Mouse (Mus musculus) lung, embryonic 14.5 days (tissue): ENCODE results near the gene Rasl11a. TPM values are rescaled to one million over a fixed set of nuclear protein-coding genes. Genes with fewer than 3 reads are reported as not detected.

Source experiments
- ATAC-seq: fragments of 200-750 bp; cut with Nextera tagmentation; 2 replicates; pipeline ENCODE4 v1.8.0; 2017; ENCODE audit warnings: mild to moderate bottlenecking, moderate TSS enrichment, moderate library complexity; ENCODE audit not compliant: insufficient read depth
- DNase-seq: peaks from one replicate; pipeline ENCODE4 v3.0.0-alpha.2; 2015
- H3K27ac ChIP-seq: fragments of 300-500 bp; sonication (generic); 2 replicates; pipeline ENCODE4 v1.5.1; 2014; ENCODE audit warnings: low read depth, mild to moderate bottlenecking, moderate library complexity
- H3K27me3 ChIP-seq: fragments of 300-500 bp; sonication (generic); 2 replicates; pipeline ENCODE4 v1.6.1; 2014; ENCODE audit warnings: low read length, control low read depth; ENCODE audit not compliant: insufficient read depth
- H3K36me3 ChIP-seq: fragments of 300-500 bp; sonication (generic); 2 replicates; pipeline ENCODE4 v1.6.1; 2014; ENCODE audit warnings: control low read depth; ENCODE audit not compliant: insufficient read depth
- H3K4me1 ChIP-seq: fragments of 300-500 bp; sonication (generic); 2 replicates; pipeline ENCODE4 v1.6.1; 2014; ENCODE audit warnings: antibody characterized with exemption, control low read depth; ENCODE audit not compliant: insufficient read depth
- H3K4me2 ChIP-seq: fragments of 300-500 bp; sonication (generic); 2 replicates; pipeline ENCODE4 v1.6.1; 2014; ENCODE audit warnings: mild to moderate bottlenecking
- H3K4me3 ChIP-seq: fragments of 300-500 bp; sonication (generic); 2 replicates; pipeline ENCODE4 v1.5.1; 2014; ENCODE audit warnings: low read depth, low read length
- H3K9ac ChIP-seq: fragments of 300-500 bp; sonication (generic); 2 replicates; pipeline ENCODE4 v1.6.1; 2014
- H3K9me3 ChIP-seq: fragments of 300-500 bp; sonication (generic); 2 replicates; pipeline ENCODE4 v1.6.1; 2016; ENCODE audit warnings: low read depth, low read length, control low read depth
- CTCF ChIP-seq: IDR thresholded peaks from 2 replicates; pipeline ENCODE4 v1.5.1; 2016; ENCODE audit warnings: antibody characterized with exemption, low read depth
- WGBS: fragments of 180-500 bp; shearing (Covaris S2); extraction: QIAGEN DNeasy Blood & Tissue Kit; methylation state at CpG from one replicate; pipeline ENCODE4 v1.1.7; 2014; 5-methylcytosine and 5-hydroxymethylcytosine counted together
- polyA plus RNA-seq: library from polyadenylated mRNA; unstranded; fragments of >200 nt; fragmentation: Nextera tagmentation; extraction: Ambion mirVana; gene quantifications from 2 replicates; pipeline ENCODE4 v1.2.1, GENCODE M21; 2014

The Rasl11a gene
- polyA plus RNA-seq: 18.6 and 20.4 TPM in 2 replicates

DNA sequence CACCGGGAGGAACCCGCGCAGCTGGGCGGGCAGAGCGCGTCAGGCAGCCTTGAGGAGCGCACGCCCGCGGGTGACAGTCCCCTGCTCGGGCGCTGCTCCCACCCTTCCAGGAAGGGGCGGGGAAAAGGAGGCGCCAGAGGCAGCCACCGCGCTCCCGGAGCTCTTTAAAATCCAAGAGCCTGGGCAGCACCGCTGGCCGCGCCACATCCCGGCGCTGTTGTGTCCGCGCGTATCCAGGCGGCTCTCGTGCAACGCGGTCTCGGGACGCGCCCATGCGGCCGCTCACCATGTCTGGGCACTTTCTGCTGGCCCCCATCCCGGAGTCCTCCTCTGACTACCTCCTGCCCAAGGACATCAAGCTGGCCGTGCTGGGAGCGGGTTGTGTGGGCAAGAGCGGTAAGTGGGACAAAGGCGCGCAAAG, at the start of gene Rasl11a:
TSS of gene Rasl11a (plus strand) at position 127 of the 421 bp plus-strand sequence.
- H3K4me2 ChIP-seq: peak within 1 kb of the TSS; percentile 97
- whole genome bisulfite sequencing: under 1% methylated on average over 39 of the region's 40 CpGs

DNA sequence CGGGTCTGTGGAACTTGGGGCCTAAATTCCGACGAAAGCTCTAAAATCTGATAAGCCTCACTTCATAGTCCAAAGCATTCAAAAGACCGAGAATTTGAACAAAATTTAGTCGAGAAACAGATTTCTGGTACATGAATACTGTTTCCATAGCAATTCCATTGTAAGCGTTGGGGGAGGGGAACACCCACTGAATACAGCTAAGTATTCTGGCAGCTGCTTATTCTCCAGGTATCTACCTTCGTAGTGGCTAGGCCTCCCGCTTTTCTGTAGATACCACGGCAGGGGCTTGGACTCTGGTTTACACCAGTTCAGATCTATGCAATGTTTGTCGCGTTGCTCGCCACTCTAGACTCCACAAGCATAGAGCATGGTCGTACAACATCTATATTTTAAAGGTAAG, 49.1 kb upstream of the Rasl11a start:
- H3K4me1 ChIP-seq: peaks cover 11% of the 10 kb centered on the region
- no peaks in the 10 kb centered on the region for H3K36me3 ChIP-seq
- DNase-seq (no peak), ATAC-seq (no peak)
- H3K27me3 ChIP-seq: no peaks in the 10 kb centered on the region
- no peak overlapping the region for H3K9ac ChIP-seq
- no peak overlapping the region for H3K4me3 ChIP-seq
- no peak overlapping the region for H3K27ac ChIP-seq
- H3K9me3 ChIP-seq: no peaks in the 10 kb centered on the region
- 78% methylated on average over 13 of the region's 13 CpGs for WGBS
- no peak for TF ChIP-seq CTCF
- no peak overlapping the region for H3K4me2 ChIP-seq

More for the DNA sequence above, at the start of gene Rasl11a:
- TF ChIP-seq CTCF: peak; percentile 32; the same call in 1 of the 2 replicates
- Histone ChIP-seq H3K9ac (peak within 1 kb of the TSS; percentile 69), H3K27ac (peak within 1 kb of the TSS; percentile 46; the same call in 1 of the 2 replicates), H3K9me3 (no peaks in the 10 kb centered on the region), H3K4me3 (peak within 1 kb of the TSS; percentile 71), H3K4me1 (peaks cover 8% of the 10 kb centered on the region; the same call in 1 of the 2 replicates), H3K27me3 (no peaks in the 10 kb centered on the region; the same call in 1 of the 2 replicates), H3K36me3 (0 out of 2 replicates have a peak, but pooled peaks cover 8% of the 10 kb centered on the region)
- ATAC-seq: peak; percentile 93
- DNase-seq: peak; percentile 95

DNA sequence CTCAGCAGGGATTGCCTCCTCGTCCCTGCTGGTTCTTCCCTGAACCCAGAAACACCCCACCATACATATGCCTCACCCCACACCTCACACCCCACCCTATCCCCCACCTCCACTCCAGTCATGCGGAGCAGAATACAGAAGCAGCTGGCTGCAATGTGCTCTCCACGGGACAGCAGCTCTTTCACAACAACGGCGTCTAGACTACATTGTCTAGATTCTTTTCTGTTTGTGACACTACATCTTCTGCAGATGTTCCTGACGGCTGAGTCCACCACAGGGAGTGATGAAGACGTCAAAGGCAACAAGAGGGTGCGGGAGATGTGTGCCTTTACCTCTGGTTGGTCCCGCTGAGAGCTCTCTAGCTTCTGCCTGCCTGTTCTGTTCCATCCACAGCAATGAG, 46.8 kb upstream of the Rasl11a start:
- 37% methylated on average over 9 of the region's 9 CpGs for WGBS
- Histone ChIP-seq H3K4me3 (no peak overlapping the region), H3K9me3 (no peaks in the 10 kb centered on the region; the same call in 1 of the 2 replicates), H3K4me2 (no peak overlapping the region), H3K27me3 (no peaks in the 10 kb centered on the region), H3K36me3 (no peaks in the 10 kb centered on the region), H3K9ac (no peak overlapping the region), H3K4me1 (peaks cover 4% of the 10 kb centered on the region; the same call in 1 of the 2 replicates), H3K27ac (no peak overlapping the region)
- DNase-seq: no peak
- no peak for TF ChIP-seq CTCF
- no peak for ATAC-seq

DNA sequence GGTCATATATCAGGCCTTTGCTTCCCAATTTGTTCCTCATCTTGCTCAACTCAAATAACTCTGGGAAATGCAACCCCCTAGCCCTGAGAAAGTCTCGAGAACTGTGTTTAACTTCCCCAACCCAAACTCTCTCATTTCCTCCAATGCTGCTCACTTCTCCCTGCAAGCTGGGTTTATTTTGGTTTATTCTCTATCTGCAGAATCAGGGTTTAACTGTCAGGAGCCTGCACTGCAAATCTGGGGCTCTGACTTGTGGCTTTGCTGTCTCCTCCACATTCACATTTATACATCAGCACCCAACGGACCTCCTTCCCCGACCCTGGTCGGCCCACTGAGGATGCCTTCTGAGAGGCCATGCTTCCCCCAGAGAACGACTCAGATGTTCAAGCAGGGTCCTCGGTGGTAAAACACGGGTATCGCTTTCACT, 38.9 kb upstream of the Rasl11a start:
- Histone ChIP-seq H3K4me3 (no peak overlapping the region), H3K9me3 (no peaks in the 10 kb centered on the region; the same call in 1 of the 2 replicates), H3K36me3 (no peaks in the 10 kb centered on the region), H3K4me1 (no peaks in the 10 kb centered on the region), H3K27me3 (no peaks in the 10 kb centered on the region), H3K27ac (no peak overlapping the region), H3K4me2 (no peak overlapping the region), H3K9ac (no peak overlapping the region)
- WGBS: 59% methylated on average over 8 of the region's 8 CpGs
- DNase-seq (no peak), ATAC-seq (no peak)
- no peak for TF ChIP-seq CTCF

DNA sequence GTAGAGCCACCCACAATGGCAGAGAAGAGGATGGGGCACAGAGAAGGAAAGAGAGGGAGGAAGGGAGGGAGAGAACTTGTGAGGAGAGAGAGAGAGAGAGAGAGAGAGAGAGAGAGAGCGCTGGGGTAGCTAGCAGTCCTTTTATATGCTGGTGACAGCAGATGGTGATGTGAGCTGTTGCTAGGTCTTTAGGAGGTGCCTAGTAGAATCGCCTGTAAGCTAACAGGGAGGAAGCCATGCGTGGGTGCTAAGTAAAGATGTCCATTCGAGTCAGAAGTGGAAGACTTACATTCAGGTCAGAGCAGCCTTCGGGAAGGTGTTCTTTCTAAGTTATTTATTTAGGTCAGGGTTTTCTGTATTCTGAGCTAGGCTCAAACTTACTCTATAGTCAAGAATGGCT, 34.9 kb upstream of the Rasl11a start:
- no peaks in the 10 kb centered on the region for H3K36me3 ChIP-seq
- H3K27me3 ChIP-seq: no peaks in the 10 kb centered on the region
- no peaks in the 10 kb centered on the region for H3K4me1 ChIP-seq
- WGBS: 65% methylated on average over 5 of the region's 5 CpGs
- no peak overlapping the region for H3K9ac ChIP-seq
- no peak overlapping the region for H3K4me3 ChIP-seq
- no peak for ATAC-seq
- H3K27ac ChIP-seq: no peak overlapping the region
- no peak for TF ChIP-seq CTCF
- H3K4me2 ChIP-seq: no peak overlapping the region
- H3K9me3 ChIP-seq: no peaks in the 10 kb centered on the region
- no peak for DNase-seq

DNA sequence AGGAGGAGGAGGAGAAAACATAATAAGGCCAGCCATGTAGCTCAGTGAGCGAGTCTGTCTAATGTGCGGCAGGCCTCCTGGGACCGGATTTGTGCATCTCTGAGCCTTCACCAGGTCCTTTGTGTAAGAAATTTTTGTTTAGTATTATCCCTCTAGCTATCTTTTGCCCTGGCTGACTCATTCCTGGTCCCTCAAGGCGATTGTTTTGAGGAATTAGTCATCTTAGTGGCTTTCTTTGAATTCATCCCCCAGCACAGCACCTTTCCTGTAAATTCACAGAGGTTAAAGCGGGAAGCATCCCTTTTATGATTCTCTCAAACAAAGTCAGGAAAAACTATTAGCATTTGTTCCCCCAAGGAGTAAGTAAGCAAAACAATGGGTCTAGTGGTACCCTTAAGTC, 32.0 kb upstream of the Rasl11a start:
- no peak for DNase-seq
- H3K9me3 ChIP-seq: no peaks in the 10 kb centered on the region

DNA sequence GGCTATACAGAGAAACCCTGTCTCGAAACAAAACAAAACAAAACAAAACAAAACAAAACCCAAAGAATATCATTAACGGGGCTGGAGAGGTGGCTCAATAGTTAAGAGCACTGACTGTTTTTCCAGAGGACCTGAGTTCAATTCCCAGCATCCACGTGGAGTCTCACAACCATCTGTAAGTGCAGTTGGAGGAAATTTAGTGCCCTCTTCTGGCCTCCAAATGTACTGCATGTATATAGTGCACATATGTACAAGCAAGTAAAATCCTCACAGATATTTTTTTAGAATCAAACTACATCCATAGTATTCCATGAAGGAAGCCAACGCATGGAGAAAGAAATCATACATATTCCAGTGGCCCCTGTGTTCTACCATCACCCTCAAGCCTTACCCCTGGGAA, 31.4 kb upstream of the Rasl11a start:
- no peak for ATAC-seq
- DNase-seq: no peak
- Histone ChIP-seq H3K4me2 (no peak overlapping the region), H3K4me3 (no peak overlapping the region), H3K36me3 (no peaks in the 10 kb centered on the region), H3K4me1 (no peaks in the 10 kb centered on the region), H3K27ac (no peak overlapping the region), H3K27me3 (no peaks in the 10 kb centered on the region), H3K9me3 (no peaks in the 10 kb centered on the region), H3K9ac (no peak overlapping the region)
- 81% methylated on average over 4 of the region's 4 CpGs for WGBS
- no peak for TF ChIP-seq CTCF

More for the DNA sequence above, 32.0 kb upstream of the Rasl11a start:
- H3K4me2 ChIP-seq: no peak overlapping the region
- H3K4me1 ChIP-seq: no peaks in the 10 kb centered on the region
- no peak for ATAC-seq
- no peak overlapping the region for H3K9ac ChIP-seq
- no peak for TF ChIP-seq CTCF
- H3K36me3 ChIP-seq: no peaks in the 10 kb centered on the region
- no peaks in the 10 kb centered on the region for H3K27me3 ChIP-seq
- H3K27ac ChIP-seq: no peak overlapping the region
- WGBS: 87% methylated on average over 5 of the region's 5 CpGs
- no peak overlapping the region for H3K4me3 ChIP-seq
